Mouse (Mus musculus) kidney, postnatal 0 days (tissue): ENCODE data around the gene Alkbh5. TPM values are rescaled to one million over a fixed set of nuclear protein-coding genes. Genes with fewer than 3 reads are reported as not detected.
A peak's percentile ranks its signal among the peaks of the same experiment; 100 is the strongest.

Source experiments
- ATAC-seq: fragments of 200-750 bp; cut with Nextera tagmentation; replicated peaks from 2 replicates; pipeline ENCODE4 v1.8.0; 2017; ENCODE audit warnings: low read depth, moderate number of reproducible peaks, moderate TSS enrichment, moderate library complexity; ENCODE audit not compliant: low FRiP score
- DNase-seq: peaks from one replicate; pipeline ENCODE4 v3.0.0-alpha.2; 2016; ENCODE audit warnings: low spot score
- H3K27ac ChIP-seq: fragments of 300-500 bp; sonication (generic); 2 replicates; pipeline ENCODE4 v1.5.1; 2014; ENCODE audit warnings: mild to moderate bottlenecking
- H3K27me3 ChIP-seq: fragments of 300-500 bp; sonication (generic); 2 replicates; pipeline ENCODE4 v1.6.1; 2014; ENCODE audit warnings: low read length, mixed read lengths; ENCODE audit not compliant: insufficient read depth
- H3K36me3 ChIP-seq: fragments of 300-500 bp; sonication (generic); 2 replicates; pipeline ENCODE4 v1.6.1; 2014; ENCODE audit warnings: low read length, mixed read lengths; ENCODE audit not compliant: insufficient read depth
- H3K4me1 ChIP-seq: fragments of 300-500 bp; sonication (generic); replicated peaks from 2 replicates; pipeline ENCODE4 v1.6.1; 2014; ENCODE audit warnings: antibody characterized with exemption, low read length, mixed read lengths; ENCODE audit not compliant: insufficient read depth
- H3K4me2 ChIP-seq: fragments of 300-500 bp; sonication (generic); 2 replicates; pipeline ENCODE4 v1.6.1; 2014; ENCODE audit warnings: mild to moderate bottlenecking, low read length, moderate library complexity, mixed read lengths
- H3K4me3 ChIP-seq: fragments of 300-500 bp; sonication (generic); replicated peaks from 2 replicates; pipeline ENCODE4 v1.5.1; 2014; ENCODE audit warnings: low read depth, low read length
- H3K9ac ChIP-seq: fragments of 300-500 bp; sonication (generic); 2 replicates; pipeline ENCODE4 v1.6.1; 2014; ENCODE audit warnings: low read depth, low read length
- H3K9me3 ChIP-seq: fragments of 300-500 bp; sonication (generic); replicated peaks from 2 replicates; pipeline ENCODE4 v1.6.1; 2016; ENCODE audit warnings: low read length, inconsistent platforms, mixed read lengths
- CTCF ChIP-seq: IDR thresholded peaks from 2 replicates; pipeline ENCODE4 v1.5.1; 2016; ENCODE audit warnings: antibody characterized with exemption, low read depth, mild to moderate bottlenecking, moderate library complexity
- WGBS: fragments of 180-500 bp; shearing (Covaris S2); extraction: QIAGEN DNeasy Blood & Tissue Kit; methylation state at CpG from one replicate; pipeline ENCODE4 v1.1.7; 2014; 5-methylcytosine and 5-hydroxymethylcytosine counted together
- polyA plus RNA-seq: library from polyadenylated mRNA; unstranded; fragments of >200 nt; fragmentation: Nextera tagmentation; extraction: Ambion mirVana; gene quantifications from 2 replicates; pipeline ENCODE4 v1.2.1, GENCODE M21; 2015

The Alkbh5 gene
- polyA plus RNA-seq, 1 experiment from 2014 or later = 38.3 TPM

DNA sequence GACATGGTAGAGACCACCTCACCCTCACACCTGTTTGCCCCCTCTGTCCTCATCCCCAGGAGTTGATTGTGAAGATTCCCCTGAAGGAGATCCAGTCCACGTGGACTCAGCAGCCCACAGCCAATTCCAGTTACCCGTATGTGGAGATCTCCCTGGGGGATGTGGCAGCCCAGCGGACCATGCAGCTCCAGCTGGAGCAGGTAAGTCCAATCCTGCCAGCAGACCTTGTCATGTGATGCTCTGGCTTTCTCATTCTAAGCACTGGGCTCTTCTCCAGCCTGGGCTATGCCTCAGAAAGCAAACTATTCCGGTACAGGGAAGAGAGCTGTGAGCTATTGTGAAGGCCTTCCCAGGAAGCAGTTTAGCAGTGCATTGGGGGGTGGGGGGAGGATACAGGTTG is 9.7 kb upstream of the Alkbh5 start:
- no peaks in the 10 kb centered on the region for H3K27me3 ChIP-seq
- ATAC-seq (no peak; the same call in 1 of the 2 replicates), DNase-seq (no peak)
- H3K4me1 ChIP-seq = no peaks in the 10 kb centered on the region
- H3K9me3 ChIP-seq = no peaks in the 10 kb centered on the region
- no peaks in the 10 kb centered on the region for H3K36me3 ChIP-seq
- H3K4me3 ChIP-seq = no peak overlapping the region
- no peak overlapping the region for H3K9ac ChIP-seq
- H3K27ac ChIP-seq = no peak overlapping the region
- TF ChIP-seq CTCF = no peak
- no peak overlapping the region for H3K4me2 ChIP-seq
- 52% methylated on average over 4 of the region's 4 CpGs for WGBS

DNA sequence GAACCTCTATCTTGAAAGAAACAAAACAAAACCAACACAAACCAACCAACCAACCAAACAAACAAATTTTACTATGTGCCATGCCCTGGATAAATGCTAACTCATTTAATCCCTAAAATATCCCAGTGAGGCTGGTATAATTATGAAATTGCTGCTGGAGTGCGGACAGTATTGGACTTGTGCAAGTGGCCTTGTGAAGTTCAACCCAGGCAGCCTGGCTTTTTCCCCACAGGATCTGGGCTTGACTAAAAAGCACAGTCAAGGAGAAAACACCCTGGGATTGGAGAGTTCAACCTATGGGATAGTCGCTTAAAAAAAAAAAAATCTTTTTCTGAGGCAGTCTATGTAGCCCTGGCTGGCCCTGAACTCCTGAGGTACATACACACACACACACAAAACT is 505 bp upstream of the Alkbh5 start:
- Histone ChIP-seq H3K9ac (no peak overlapping the region), H3K9me3 (no peaks in the 10 kb centered on the region), H3K4me2 (0 out of 2 replicates have a peak overlapping the region, but pooled peaks have one; percentile 84), H3K4me3 (no peak overlapping the region), H3K27ac (peak overlapping the region; percentile 99; the same call in 1 of the 2 replicates), H3K36me3 (no peaks in the 10 kb centered on the region), H3K27me3 (no peaks in the 10 kb centered on the region), H3K4me1 (0 out of 2 replicates have a peak, but pooled peaks cover 15% of the 10 kb centered on the region)
- no peak for ATAC-seq
- no peak for TF ChIP-seq CTCF
- no peak for DNase-seq
- 86% methylated on average over 2 of the region's 2 CpGs for WGBS

DNA sequence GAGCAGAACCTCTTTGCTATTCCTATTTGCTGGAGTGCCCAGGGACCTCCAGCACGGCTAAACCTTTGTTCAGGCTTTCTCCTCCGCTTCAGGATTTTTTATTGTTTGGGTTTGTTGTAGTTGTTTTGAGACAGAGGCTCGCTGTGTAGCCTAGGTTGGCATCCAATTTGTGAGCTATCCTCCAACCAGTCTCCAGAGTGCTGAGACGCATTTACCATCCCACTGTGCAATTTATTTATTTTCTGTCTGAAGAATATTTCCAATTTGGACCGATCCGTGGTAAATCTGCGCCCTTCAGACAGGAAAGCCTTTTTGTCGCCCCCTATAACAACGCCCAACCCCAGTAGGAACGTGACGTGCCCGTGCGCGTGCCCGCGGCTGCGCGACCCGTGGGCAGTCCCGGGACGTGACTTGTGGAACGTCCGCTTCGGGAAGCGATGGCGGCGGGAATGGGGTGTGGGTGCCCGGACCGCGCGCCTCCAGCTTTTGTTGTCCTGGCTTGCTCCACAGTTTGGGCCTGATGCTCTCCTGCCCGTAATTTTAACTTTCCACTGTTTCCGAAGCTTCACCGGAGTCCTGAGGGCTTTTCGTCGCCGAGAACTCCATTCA is 782 bp downstream of the Alkbh5 start:
- 2% methylated on average over 37 of the region's 37 CpGs for WGBS
- no peaks in the 10 kb centered on the region for H3K27me3 ChIP-seq
- H3K27ac ChIP-seq = peak overlapping the region; percentile 99
- TF ChIP-seq CTCF = peak; percentile 56
- ATAC-seq (peak; percentile 79), DNase-seq (peak; percentile 93)
- peak overlapping the region; percentile 96 for H3K9ac ChIP-seq
- peak overlapping the region; percentile 84 for H3K4me2 ChIP-seq
- H3K4me1 ChIP-seq = peaks cover 19% of the 10 kb centered on the region; the same call in 1 of the 2 replicates
- H3K36me3 ChIP-seq = peaks cover 2% of the 10 kb centered on the region; the same call in 1 of the 2 replicates
- H3K9me3 ChIP-seq = no peaks in the 10 kb centered on the region
- peak overlapping the region; percentile 93 for H3K4me3 ChIP-seq

DNA sequence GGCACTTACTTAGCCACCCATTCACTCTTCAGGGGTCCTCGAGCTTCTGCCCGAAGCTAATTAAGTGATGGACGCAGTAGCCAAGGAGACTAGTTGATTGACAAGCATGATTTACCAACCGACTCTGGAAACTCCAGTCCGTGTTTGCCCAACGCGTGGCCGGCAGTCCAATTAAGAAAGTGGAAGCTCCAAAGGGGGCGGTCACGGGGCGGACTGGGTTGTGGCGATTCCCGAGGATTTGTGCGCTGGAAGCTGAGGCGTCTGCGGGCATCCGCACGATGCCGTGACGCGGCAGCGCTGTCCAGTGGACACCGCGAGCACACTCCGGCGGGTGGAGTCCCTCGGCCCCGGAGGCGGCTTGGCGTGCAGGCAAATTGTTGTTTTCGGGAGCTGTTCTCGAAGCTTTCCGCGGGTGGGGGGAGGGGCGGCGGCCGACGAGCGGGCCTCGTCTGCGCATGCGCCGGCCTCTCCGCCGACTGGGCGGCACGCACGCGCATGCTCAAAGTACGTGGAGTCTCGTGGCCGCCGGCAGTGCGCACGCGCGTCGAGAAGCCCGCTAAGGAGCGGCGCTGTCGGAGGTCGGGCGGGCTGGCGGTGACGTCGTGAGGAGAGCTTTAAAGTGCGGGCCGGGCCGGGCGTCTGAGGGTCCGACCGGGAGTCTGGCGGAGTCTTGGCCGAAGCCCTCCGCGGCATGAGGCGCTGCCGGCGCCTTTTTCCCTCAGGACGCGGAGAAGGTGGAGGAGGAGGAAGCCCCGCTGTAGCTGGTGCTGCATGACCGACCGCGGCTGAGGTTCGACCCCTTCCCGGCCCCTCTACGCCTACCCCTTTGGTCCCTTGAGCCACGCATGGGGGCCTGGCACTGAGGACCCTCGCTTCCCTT is 1.5 kb downstream of the Alkbh5 start:
- Histone ChIP-seq H3K36me3 (peaks cover 7% of the 10 kb centered on the region; the same call in 1 of the 2 replicates), H3K4me3 (peak overlapping the region; percentile 93), H3K27ac (peak overlapping the region; percentile 99), H3K4me1 (peaks cover 24% of the 10 kb centered on the region; the same call in 1 of the 2 replicates), H3K4me2 (peak overlapping the region; percentile 84), H3K27me3 (no peaks in the 10 kb centered on the region), H3K9ac (peak overlapping the region; percentile 96), H3K9me3 (no peaks in the 10 kb centered on the region)
- WGBS = under 1% methylated on average over 87 of the region's 91 CpGs
- peak; percentile 90 for ATAC-seq
- TF ChIP-seq CTCF = peak; percentile 32; the same call in 1 of the 2 replicates
- peak; percentile 99 for DNase-seq

DNA sequence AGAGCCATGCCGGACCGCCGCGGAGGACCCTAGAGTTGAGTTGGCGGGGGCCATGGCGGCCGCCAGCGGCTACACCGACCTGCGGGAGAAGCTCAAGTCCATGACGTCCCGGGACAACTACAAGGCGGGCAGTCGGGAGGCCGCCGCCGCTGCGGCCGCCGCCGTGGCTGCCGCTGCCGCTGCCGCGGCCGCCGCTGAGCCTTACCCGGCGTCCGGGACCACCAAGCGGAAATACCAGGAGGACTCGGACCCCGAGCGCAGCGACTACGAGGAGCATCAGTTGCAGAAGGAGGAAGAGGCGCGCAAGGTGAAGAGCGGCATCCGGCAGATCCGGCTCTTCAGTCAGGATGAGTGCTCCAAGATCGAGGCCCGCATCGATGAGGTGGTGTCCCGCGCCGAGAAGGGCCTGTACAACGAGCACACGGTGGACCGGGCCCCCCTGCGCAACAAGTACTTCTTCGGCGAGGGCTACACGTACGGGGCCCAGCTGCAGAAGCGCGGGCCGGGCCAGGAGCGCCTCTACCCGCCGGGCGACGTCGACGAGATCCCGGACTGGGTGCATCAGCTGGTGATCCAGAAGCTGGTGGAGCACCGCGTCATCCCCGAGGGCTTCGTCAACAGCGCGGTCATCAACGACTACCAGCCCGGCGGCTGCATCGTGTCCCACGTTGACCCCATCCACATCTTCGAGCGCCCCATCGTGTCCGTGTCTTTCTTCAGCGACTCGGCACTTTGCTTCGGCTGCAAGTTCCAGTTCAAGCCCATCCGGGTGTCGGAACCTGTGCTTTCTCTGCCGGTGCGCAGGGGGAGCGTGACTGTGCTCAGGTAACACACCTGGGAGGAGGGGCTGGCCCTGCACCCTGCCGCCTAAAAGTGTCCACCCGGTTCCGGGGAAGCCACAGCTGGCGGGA is 2.4 kb downstream of the Alkbh5 start:
- ATAC-seq = peak; percentile 25
- peak overlapping the region; percentile 99 for H3K27ac ChIP-seq
- no peaks in the 10 kb centered on the region for H3K9me3 ChIP-seq
- peak overlapping the region; percentile 96 for H3K9ac ChIP-seq
- under 1% methylated on average over 93 of the region's 93 CpGs for WGBS
- H3K4me1 ChIP-seq = peaks cover 27% of the 10 kb centered on the region; the same call in 1 of the 2 replicates
- peak; percentile 43 for DNase-seq
- H3K36me3 ChIP-seq = peaks cover 10% of the 10 kb centered on the region; the same call in 1 of the 2 replicates
- H3K27me3 ChIP-seq = no peaks in the 10 kb centered on the region
- TF ChIP-seq CTCF = no peak
- H3K4me3 ChIP-seq = peak overlapping the region; percentile 93
- peak overlapping the region; percentile 84 for H3K4me2 ChIP-seq
